In genomic region chr4:107083126-107083525, GRCm38 (mm10) we compare ENCODE assay signal across 35 mouse cellular contexts. TPM values are rescaled to one million over a fixed set of nuclear protein-coding genes. Genes with fewer than 3 reads are reported as not detected.
DNase-seq lines count a peak whose midpoint lies in the region; ATAC-seq lines count a peak whose summit lies in the region.
"Had no signal": no experiment of that assay in that cellular context is flagged by ENCODE, and none has a peak within 500 bp of the region (broad histone marks: within the 10 kb centered on the region; RNA-seq: fewer than 3 reads in every experiment).

No protein-coding gene starts in this region.

- no peak overlapping the region for H3K9ac ChIP-seq in hindbrain, embryonic 11.5 days (ENCODE audit: low read depth, low read length)
- H3K9ac ChIP-seq in hindbrain, embryonic 14.5 days, result no peak overlapping the region
- H3K9ac ChIP-seq: embryonic facial prominence, embryonic 13.5 days; hindbrain, embryonic 15.5 days; limb, embryonic 13.5 days; lung, embryonic 15.5 days; midbrain, embryonic 15.5 days had no signal

- DNase-seq in adrenal gland, adult (ENCODE audit: inconsistent age in 2 of 2, low spot score in 1 of 2), result peak; percentile 55 to 60
- DNase-seq in adrenal gland, adult 8-10 months, result no peak
- DNase-seq in hindbrain, embryonic 11.5 days (ENCODE audit: low spot score), result no peak
- DNase-seq in hindbrain, embryonic 14.5 days (ENCODE audit: low spot score), result no peak
- peak; percentile 49 for DNase-seq in testis, postnatal 14 days (ENCODE audit: low spot score)
- DNase-seq: adrenal gland, postnatal 25 days; cerebellum, adult 11-12 months; cerebellum, adult 9-11 months; embryo, embryonic 11 days; heart, adult 2 months; heart, postnatal 14 days; kidney, adult 18-20 months; kidney, postnatal 14 days; thymus, postnatal 14 days had no signal

- no peak for ATAC-seq in hindbrain, embryonic 11.5 days (ENCODE audit: low FRiP score)
- no peak for ATAC-seq in hindbrain, embryonic 14.5 days (ENCODE audit: low FRiP score)
- no peak for ATAC-seq in megakaryocyte, adult 5-6 weeks (ENCODE audit: poor library complexity, severe bottlenecking)
- ATAC-seq: activated CD4-positive, CD25-positive, alpha-beta regulatory T cell, adult 4 months; forebrain, embryonic 16.5 days; midbrain, embryonic 15.5 days had no signal

- WGBS in hindbrain, embryonic 11.5 days, result 95% methylated on average over 4 of the region's 4 CpGs
- WGBS in hindbrain, embryonic 14.5 days, result 80% methylated on average over 3 of the region's 4 CpGs

- H3K36me3 ChIP-seq in hindbrain, embryonic 11.5 days (ENCODE audit: control insufficient read depth, insufficient read depth, low read length), result no peaks in the 10 kb centered on the region
- H3K36me3 ChIP-seq in hindbrain, embryonic 14.5 days (replicated peaks; ENCODE audit: control insufficient read depth, insufficient read depth), result no peaks in the 10 kb centered on the region
- no peaks in the 10 kb centered on the region for H3K36me3 ChIP-seq in megakaryocyte, embryonic 14.5 days (replicated peaks; ENCODE audit: low read length)
- H3K36me3 ChIP-seq: embryonic facial prominence, embryonic 13.5 days; hindbrain, embryonic 15.5 days; limb, embryonic 13.5 days; lung, embryonic 15.5 days; midbrain, embryonic 15.5 days had no signal

- H3K9me3 ChIP-seq in hindbrain, embryonic 11.5 days (ENCODE audit: control insufficient read depth, low read length), result no peaks in the 10 kb centered on the region
- no peaks in the 10 kb centered on the region for H3K9me3 ChIP-seq in hindbrain, embryonic 14.5 days (ENCODE audit: control insufficient read depth, low read length)
- H3K9me3 ChIP-seq in megakaryocyte, embryonic 14.5 days, result no peaks in the 10 kb centered on the region
- H3K9me3 ChIP-seq: embryonic facial prominence, embryonic 13.5 days; hindbrain, embryonic 15.5 days; limb, embryonic 13.5 days; lung, embryonic 15.5 days; midbrain, embryonic 15.5 days had no signal

- peaks cover 11% of the 10 kb centered on the region for H3K4me1 ChIP-seq in hindbrain, embryonic 11.5 days (replicated peaks; ENCODE audit: control insufficient read depth, insufficient read depth, low read length)
- peaks cover 15% of the 10 kb centered on the region for H3K4me1 ChIP-seq in hindbrain, embryonic 14.5 days (replicated peaks; ENCODE audit: control insufficient read depth, insufficient read depth, low read length)
- H3K4me1 ChIP-seq in megakaryocyte, embryonic 14.5 days, result peaks cover 57% of the 10 kb centered on the region

- no peak overlapping the region for H3K4me3 ChIP-seq in hindbrain, embryonic 11.5 days (ENCODE audit: low read depth, low read length)
- H3K4me3 ChIP-seq in hindbrain, embryonic 14.5 days (replicated peaks; ENCODE audit: low read length), result no peak overlapping the region
- H3K4me3 ChIP-seq in megakaryocyte, embryonic 14.5 days (replicated peaks), result peak overlapping the region; percentile 20
- H3K4me3 ChIP-seq: embryonic facial prominence, embryonic 13.5 days; heart, adult 2 months; hindbrain, embryonic 15.5 days; left cerebral cortex, adult 2 months; limb, embryonic 13.5 days; lung, embryonic 15.5 days; midbrain, embryonic 15.5 days had no signal

- H3K4me2 ChIP-seq in hindbrain, embryonic 11.5 days (replicated peaks; ENCODE audit: low read depth, low read length), result no peak overlapping the region
- no peak overlapping the region for H3K4me2 ChIP-seq in hindbrain, embryonic 14.5 days (replicated peaks)
- H3K4me2 ChIP-seq: embryonic facial prominence, embryonic 13.5 days; hindbrain, embryonic 15.5 days; limb, embryonic 13.5 days; liver, embryonic 11.5 days; lung, embryonic 15.5 days; midbrain, embryonic 15.5 days had no signal

- no peaks in the 10 kb centered on the region for H3K27me3 ChIP-seq in hindbrain, embryonic 11.5 days (ENCODE audit: control insufficient read depth, insufficient read depth, low read length)
- H3K27me3 ChIP-seq in hindbrain, embryonic 14.5 days (ENCODE audit: control insufficient read depth, insufficient read depth, low read length), result no peaks in the 10 kb centered on the region
- H3K27me3 ChIP-seq in megakaryocyte, embryonic 14.5 days (replicated peaks), result peaks cover 49% of the 10 kb centered on the region
- H3K27me3 ChIP-seq: CH12.LX; embryonic facial prominence, embryonic 13.5 days; hindbrain, embryonic 15.5 days; limb, embryonic 13.5 days; lung, embryonic 15.5 days; midbrain, embryonic 15.5 days had no signal

- peak overlapping the region; percentile 92; the same call in 1 of the 2 replicates for H3K27ac ChIP-seq in hindbrain, embryonic 11.5 days (ENCODE audit: low read depth, low read length)
- no peak overlapping the region for H3K27ac ChIP-seq in hindbrain, embryonic 14.5 days
- H3K27ac ChIP-seq: embryonic facial prominence, embryonic 13.5 days; heart, adult 2 months; hindbrain, embryonic 15.5 days; left cerebral cortex, adult 2 months; limb, embryonic 13.5 days; lung, embryonic 15.5 days had no signal

RNA-seq across cellular contexts. Expression of gene Cdcp2, which starts 13.6 kb away (rescaled TPM):
- total RNA-seq in adrenal gland, adult 8-10 months (2022), result under 1 TPM; 0.09 to 0.14 (median 0.12) TPM
- 0.13 and 0.20 TPM in 2 replicates for polyA plus RNA-seq in hindbrain, embryonic 11.5 days (2014; fragmentation: Nextera tagmentation; extraction: Ambion mirVana)
- polyA plus RNA-seq in hindbrain, embryonic 14.5 days (2014; fragmentation: Nextera tagmentation; extraction: Ambion mirVana), result not detected in 2 replicates
- polyA plus RNA-seq in megakaryocyte, embryonic 14.5 days (2012; ENCODE audit: insufficient read depth, low replicate concordance), result not detected in 2 replicates
- not detected in 2 replicates for total RNA-seq in megakaryocyte, adult 5-6 weeks (2015)
- not detected in 2 replicates for total RNA-seq in megakaryocyte, adult 5-6 weeks (2017)
- total RNA-seq: adrenal gland, postnatal 25 days; gastrocnemius, adult 8-10 months; gastrocnemius, postnatal 4 days; heart, adult 2 months; heart, postnatal 14 days; layer of hippocampus, postnatal 14 days; left cerebral cortex, adult 2 months; left cerebral cortex, postnatal 25 days had no signal
- polyA plus RNA-seq: activated CD4-positive, CD25-positive, alpha-beta regulatory T cell, adult 4 months; C2C12; embryonic facial prominence, embryonic 13.5 days; forebrain, embryonic 16.5 days; heart, adult 2 months; heart, embryonic 14.5 days; intestine, embryonic 14.5 days; liver, embryonic 11.5 days; liver, embryonic 16.5 days; lung, embryonic 15.5 days; midbrain, embryonic 15.5 days; urinary bladder, adult 2 months had no signal

RNA-seq across cellular contexts. Expression of gene Cyb5rl, which starts 16.3 kb away (rescaled TPM):
- total RNA-seq in adrenal gland, adult 8-10 months (2022), result 10 to 100 TPM; 28.6 to 43.4 (median 29.7) TPM
- polyA plus RNA-seq in hindbrain, embryonic 11.5 days (2014; fragmentation: Nextera tagmentation; extraction: Ambion mirVana), result 2.3 and 5.5 TPM in 2 replicates
- 2.7 and 4.8 TPM in 2 replicates for polyA plus RNA-seq in hindbrain, embryonic 14.5 days (2014; fragmentation: Nextera tagmentation; extraction: Ambion mirVana)
- 1.4 and 2.3 TPM in 2 replicates for polyA plus RNA-seq in megakaryocyte, embryonic 14.5 days (2012; ENCODE audit: insufficient read depth, low replicate concordance)
- total RNA-seq in megakaryocyte, adult 5-6 weeks (2015), result 1.7 and 3.3 TPM in 2 replicates
- 5.5 and 7.8 TPM in 2 replicates for total RNA-seq in megakaryocyte, adult 5-6 weeks (2017)

RNA-seq across cellular contexts. Expression of gene Mrpl37, which starts 16.5 kb away (rescaled TPM):
- 100 to 1,000 TPM; 102 to 114 (median 112) TPM for total RNA-seq in adrenal gland, adult 8-10 months (2022)
- polyA plus RNA-seq in hindbrain, embryonic 11.5 days (2014; fragmentation: Nextera tagmentation; extraction: Ambion mirVana), result 107 and 113 TPM in 2 replicates
- 86.2 and 89.8 TPM in 2 replicates for polyA plus RNA-seq in hindbrain, embryonic 14.5 days (2014; fragmentation: Nextera tagmentation; extraction: Ambion mirVana)
- polyA plus RNA-seq in megakaryocyte, embryonic 14.5 days (2012; ENCODE audit: insufficient read depth, low replicate concordance), result 17.7 and 23.7 TPM in 2 replicates
- 45.3 and 53.6 TPM in 2 replicates for total RNA-seq in megakaryocyte, adult 5-6 weeks (2015)
- total RNA-seq in megakaryocyte, adult 5-6 weeks (2017), result 29.6 and 40.2 TPM in 2 replicates

Comparison
In these comparisons a context has a peak if more than half of its experiments do, and no peak if none do; other contexts are left out.
1. DNase-seq: peak in adrenal gland, adult (2 of 2) and testis, postnatal 14 days (single experiment); none in adrenal gland, adult 8-10 months (single experiment), hindbrain, embryonic 11.5 days (single experiment) and hindbrain, embryonic 14.5 days (single experiment).